19 mouse cellular contexts compared by ENCODE assay signal in genomic region chr2:168543026-168543425, GRCm38 (mm10).
"Had no signal": no experiment of that assay in that cellular context is flagged by ENCODE, and none has a peak within 500 bp of the region (broad histone marks: within the 10 kb centered on the region; RNA-seq: fewer than 3 reads in every experiment).

No protein-coding gene starts in this region.

- H3K27ac ChIP-seq: midbrain, embryonic 10.5 days; midbrain, embryonic 12.5 days; neural tube, embryonic 13.5 days; neural tube, embryonic 15.5 days had no signal

- H3K9ac ChIP-seq: lung, embryonic 14.5 days; midbrain, embryonic 12.5 days; neural tube, embryonic 13.5 days; neural tube, embryonic 15.5 days had no signal

- H3K27me3 ChIP-seq: midbrain, embryonic 12.5 days; neural tube, embryonic 15.5 days had no signal

- H3K4me3 ChIP-seq: midbrain, embryonic 10.5 days; midbrain, embryonic 12.5 days; myocyte; neural tube, embryonic 13.5 days; neural tube, embryonic 15.5 days had no signal

- H3K9me3 ChIP-seq: midbrain, embryonic 10.5 days; midbrain, embryonic 12.5 days; neural tube, embryonic 13.5 days; neural tube, embryonic 15.5 days had no signal

- DNase-seq: lung, adult 18-20 months; lung, embryonic 14.5 days; lung, postnatal 10 days; lung, postnatal 4 days; midbrain, embryonic 14.5 days; retina, postnatal 1 day; right cerebral cortex, adult 18-20 months; right cerebral cortex, postnatal 25 days; right cerebral cortex, postnatal 4 days; spleen, adult 18-20 months; thymus, adult 18-20 months; thymus, postnatal 14 days; thymus, postnatal 36 days had no signal

- ATAC-seq: midbrain, embryonic 16.5 days had no signal

- H3K36me3 ChIP-seq: midbrain, embryonic 10.5 days; midbrain, embryonic 12.5 days; neural tube, embryonic 13.5 days; neural tube, embryonic 15.5 days had no signal

- H3K4me2 ChIP-seq: lung, embryonic 14.5 days; midbrain, embryonic 12.5 days; neural tube, embryonic 13.5 days; neural tube, embryonic 15.5 days had no signal
